22 mouse cellular contexts compared by ENCODE assay signal in the genomic region with DNA sequence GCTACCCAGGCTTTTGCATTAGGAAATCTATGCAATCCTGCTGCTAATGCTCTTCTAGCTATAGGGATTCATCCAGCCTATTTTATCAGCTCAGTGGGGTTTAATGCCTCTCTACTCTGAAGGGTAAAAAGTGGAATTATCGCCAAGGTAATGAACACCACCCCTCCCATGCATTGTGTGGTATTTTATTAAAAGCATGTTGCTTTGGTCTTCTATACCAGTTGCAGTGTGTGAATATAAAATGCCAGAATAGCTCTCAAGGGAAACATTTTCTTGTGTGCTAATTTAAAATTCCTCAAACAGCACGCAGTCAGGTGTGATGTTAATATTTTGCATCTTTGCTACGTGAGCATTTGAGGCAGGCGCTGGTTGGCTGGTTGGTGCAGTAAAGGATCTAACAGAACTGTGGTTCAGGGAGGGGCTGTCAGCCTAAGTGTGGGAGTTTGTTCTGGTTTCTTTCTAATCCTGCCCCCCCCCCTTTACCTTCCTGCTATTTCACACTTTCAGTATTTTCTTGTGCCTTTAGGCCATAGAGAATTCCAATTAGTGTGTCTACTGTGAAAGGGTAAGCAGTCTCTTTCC.
DNase-seq lines count a peak whose midpoint lies in the region; ATAC-seq lines count a peak whose summit lies in the region.
"Had no signal": no experiment of that assay in that cellular context is flagged by ENCODE, and none has a peak within 500 bp of the region (broad histone marks: within the 10 kb centered on the region; RNA-seq: fewer than 3 reads in every experiment).

No protein-coding gene starts in this region.

- H3K27me3 ChIP-seq in midbrain, embryonic 11.5 days (ENCODE audit: control insufficient read depth, insufficient read depth, low read length): no peaks in the 10 kb centered on the region
- no peaks in the 10 kb centered on the region for H3K27me3 ChIP-seq in midbrain, embryonic 10.5 days (ENCODE audit: low read depth, poor library complexity, severe bottlenecking)
- H3K27me3 ChIP-seq in forebrain, embryonic 13.5 days: no peaks in the 10 kb centered on the region
- no peaks in the 10 kb centered on the region for H3K27me3 ChIP-seq in limb, embryonic 12.5 days
- H3K27me3 ChIP-seq in neural tube, embryonic 15.5 days (replicated peaks): no peaks in the 10 kb centered on the region
- H3K27me3 ChIP-seq: embryonic facial prominence, embryonic 12.5 days; liver, embryonic 12.5 days had no signal

- H3K36me3 ChIP-seq in midbrain, embryonic 11.5 days (ENCODE audit: control insufficient read depth, insufficient read depth, low read length): no peaks in the 10 kb centered on the region
- H3K36me3 ChIP-seq in midbrain, embryonic 10.5 days: no peaks in the 10 kb centered on the region
- H3K36me3 ChIP-seq in forebrain, embryonic 13.5 days (ENCODE audit: poor library complexity, severe bottlenecking): no peaks in the 10 kb centered on the region
- no peaks in the 10 kb centered on the region for H3K36me3 ChIP-seq in limb, embryonic 12.5 days
- H3K36me3 ChIP-seq in neural tube, embryonic 15.5 days: no peaks in the 10 kb centered on the region
- H3K36me3 ChIP-seq: embryonic facial prominence, embryonic 12.5 days; heart, embryonic 10.5 days; liver, embryonic 12.5 days had no signal

- no peak overlapping the region for H3K4me2 ChIP-seq in midbrain, embryonic 11.5 days
- H3K4me2 ChIP-seq in forebrain, embryonic 13.5 days: no peak overlapping the region
- H3K4me2 ChIP-seq in limb, embryonic 12.5 days: no peak overlapping the region
- H3K4me2 ChIP-seq in neural tube, embryonic 15.5 days: 0 out of 2 replicates have a peak overlapping the region, but pooled peaks have one; percentile 15
- H3K4me2 ChIP-seq: embryonic facial prominence, embryonic 12.5 days; liver, embryonic 12.5 days had no signal

- peaks cover 10% of the 10 kb centered on the region for H3K4me1 ChIP-seq in midbrain, embryonic 11.5 days (ENCODE audit: control insufficient read depth, insufficient read depth, low read length)
- peaks cover 27% of the 10 kb centered on the region for H3K4me1 ChIP-seq in midbrain, embryonic 10.5 days
- peaks cover 18% of the 10 kb centered on the region for H3K4me1 ChIP-seq in forebrain, embryonic 13.5 days
- H3K4me1 ChIP-seq in limb, embryonic 12.5 days (replicated peaks): peaks cover 26% of the 10 kb centered on the region
- peaks cover 23% of the 10 kb centered on the region for H3K4me1 ChIP-seq in neural tube, embryonic 15.5 days
- H3K4me1 ChIP-seq: heart, embryonic 10.5 days; liver, embryonic 12.5 days had no signal

- ATAC-seq in midbrain, embryonic 11.5 days (ENCODE audit: low FRiP score): no peak
- ATAC-seq in forebrain, embryonic 13.5 days: peak; percentile 51; the same call in 1 of the 2 replicates
- ATAC-seq in limb, embryonic 12.5 days (ENCODE audit: insufficient number of reproducible peaks, insufficient read depth, low FRiP score, low TSS enrichment, low read depth): peak; percentile 66; the same call in 1 of the 2 replicates
- ATAC-seq in neural tube, embryonic 15.5 days (ENCODE audit: low FRiP score): peak; percentile 84
- ATAC-seq in granulocyte monocyte progenitor cell, adult 5-6 weeks (replicated peaks; ENCODE audit: poor library complexity, severe bottlenecking): no peak
- ATAC-seq: liver, embryonic 12.5 days had no signal

- H3K27ac ChIP-seq in midbrain, embryonic 11.5 days (ENCODE audit: low read depth, low read length): no peak overlapping the region
- H3K27ac ChIP-seq in midbrain, embryonic 10.5 days (replicated peaks): no peak overlapping the region
- H3K27ac ChIP-seq in forebrain, embryonic 13.5 days: no peak overlapping the region
- H3K27ac ChIP-seq in limb, embryonic 12.5 days: no peak overlapping the region
- H3K27ac ChIP-seq in neural tube, embryonic 15.5 days (replicated peaks): peak overlapping the region; percentile 49
- H3K27ac ChIP-seq: embryonic facial prominence, embryonic 12.5 days; heart, embryonic 10.5 days; liver, embryonic 12.5 days had no signal

- H3K4me3 ChIP-seq in midbrain, embryonic 11.5 days (ENCODE audit: low read depth, low read length): no peak overlapping the region
- H3K4me3 ChIP-seq in midbrain, embryonic 10.5 days: no peak overlapping the region
- H3K4me3 ChIP-seq in forebrain, embryonic 13.5 days: no peak overlapping the region
- no peak overlapping the region for H3K4me3 ChIP-seq in limb, embryonic 12.5 days (replicated peaks)
- H3K4me3 ChIP-seq in neural tube, embryonic 15.5 days (replicated peaks): no peak overlapping the region
- H3K4me3 ChIP-seq: embryonic facial prominence, embryonic 12.5 days; erythroblast, embryonic 14.5 days; heart, embryonic 10.5 days; liver, embryonic 12.5 days; myocyte had no signal

- H3K9ac ChIP-seq in midbrain, embryonic 11.5 days (ENCODE audit: low read length): no peak overlapping the region
- no peak overlapping the region for H3K9ac ChIP-seq in forebrain, embryonic 13.5 days
- H3K9ac ChIP-seq in limb, embryonic 12.5 days (replicated peaks): no peak overlapping the region
- no peak overlapping the region for H3K9ac ChIP-seq in neural tube, embryonic 15.5 days (replicated peaks)
- H3K9ac ChIP-seq: embryonic facial prominence, embryonic 12.5 days; liver, embryonic 12.5 days had no signal

- peak; percentile 47 for DNase-seq in midbrain, embryonic 11.5 days (ENCODE audit: low spot score, missing footprints)
- DNase-seq in midbrain, embryonic 10.5 days (ENCODE audit: low spot score): no peak
- no peak for DNase-seq in embryo, embryonic 9.5 days (ENCODE audit: extremely low spot score)
- DNase-seq: adrenal gland, adult 2 months; B cell, adult 2 months; cerebellum, adult 9-11 months; gastrocnemius, postnatal 36 days; kidney, adult 11 months; lung, adult 2 months; lung, postnatal 36 days; retina, postnatal 1 day; right cerebral cortex, postnatal 4 days; thymus, adult 2 months had no signal

- 68% methylated on average over 4 of the region's 4 CpGs for WGBS in midbrain, embryonic 11.5 days
- WGBS in midbrain, embryonic 10.5 days: 62% methylated on average over 4 of the region's 4 CpGs
- WGBS in forebrain, embryonic 13.5 days: 16% methylated on average over 4 of the region's 4 CpGs
- 26% methylated on average over 4 of the region's 4 CpGs for WGBS in limb, embryonic 12.5 days
- WGBS in neural tube, embryonic 15.5 days: 38% methylated on average over 4 of the region's 4 CpGs

- H3K9me3 ChIP-seq in midbrain, embryonic 11.5 days (ENCODE audit: control insufficient read depth, low read length): no peaks in the 10 kb centered on the region
- no peaks in the 10 kb centered on the region for H3K9me3 ChIP-seq in midbrain, embryonic 10.5 days (replicated peaks)
- H3K9me3 ChIP-seq in forebrain, embryonic 13.5 days (replicated peaks): no peaks in the 10 kb centered on the region
- no peaks in the 10 kb centered on the region for H3K9me3 ChIP-seq in limb, embryonic 12.5 days
- H3K9me3 ChIP-seq in neural tube, embryonic 15.5 days (replicated peaks): no peaks in the 10 kb centered on the region
- H3K9me3 ChIP-seq: embryonic facial prominence, embryonic 12.5 days; heart, embryonic 10.5 days; liver, embryonic 12.5 days had no signal

Comparison
In these comparisons a context has a peak if more than half of its experiments do, and no peak if none do; other contexts are left out.
1. ATAC-seq: peak in forebrain, embryonic 13.5 days (single experiment), limb, embryonic 12.5 days (single experiment) and neural tube, embryonic 15.5 days (single experiment); none in midbrain, embryonic 11.5 days (single experiment) and granulocyte monocyte progenitor cell, adult 5-6 weeks (single experiment).